In the genomic region with DNA sequence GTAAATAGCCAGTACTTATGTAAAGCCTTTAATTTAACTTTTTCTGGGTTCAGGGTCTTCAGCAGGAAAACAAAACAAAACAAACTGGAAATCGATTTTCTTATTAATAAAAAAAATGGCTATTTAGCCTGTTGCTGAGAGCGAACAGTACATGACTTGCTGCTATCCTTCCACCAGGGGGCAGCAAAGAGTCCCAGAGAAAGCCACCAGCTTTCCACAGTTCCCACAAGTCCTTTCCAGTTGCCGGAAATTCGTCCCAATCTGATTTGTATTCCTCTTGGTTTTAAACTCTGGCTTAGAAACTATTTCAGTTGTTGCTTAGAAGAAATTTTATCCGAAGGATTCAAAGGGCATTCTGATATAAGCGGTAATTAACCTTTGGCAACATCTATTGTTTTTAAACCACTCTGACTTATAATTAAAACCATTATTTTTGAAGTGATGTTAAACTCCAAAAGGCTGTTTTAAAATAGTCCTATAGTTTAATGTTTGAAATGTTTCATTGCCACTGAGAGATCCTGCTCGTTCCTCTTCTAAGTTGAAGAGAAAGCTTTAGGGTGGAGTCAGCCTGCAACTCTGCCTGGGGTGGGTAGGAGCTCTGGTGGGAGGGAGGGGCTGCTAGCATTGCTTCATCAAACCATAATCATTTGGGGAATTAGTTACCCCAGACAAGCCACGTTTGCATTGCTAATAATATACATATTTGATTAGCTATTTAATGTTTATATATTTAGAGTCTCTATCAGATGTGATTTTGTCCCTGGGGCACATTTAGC, we compare ENCODE assay signal across 8 mouse cellular contexts. TPM values are rescaled to one million over a fixed set of nuclear protein-coding genes. Genes with fewer than 3 reads are reported as not detected.
DNase-seq lines count a peak whose midpoint lies in the region; ATAC-seq and TF ChIP-seq lines count a peak whose summit lies in the region.

No protein-coding gene starts in this region.

- 20% methylated on average over 8 of the region's 8 CpGs for whole genome bisulfite sequencing in forebrain, embryonic 10.5 days

- H3K36me3 ChIP-seq in G1E (replicated peaks): no peaks in the 10 kb centered on the region
- H3K36me3 ChIP-seq in forebrain, embryonic 10.5 days (replicated peaks): no peaks in the 10 kb centered on the region

- TF ChIP-seq CTCF in G1E (IDR thresholded peaks at IDR 0.05; ENCODE audit: low read depth, low read length): peak; percentile 83

- peaks cover 4% of the 10 kb centered on the region; the same call in 1 of the 2 replicates for H3K27me3 ChIP-seq in G1E (ENCODE audit: insufficient read depth, low read length)
- no peaks in the 10 kb centered on the region for H3K27me3 ChIP-seq in forebrain, embryonic 10.5 days (ENCODE audit: poor library complexity, severe bottlenecking)

- DNase-seq in G1E (ENCODE audit: low spot score): peak; percentile 58
- DNase-seq in c-Kit-negative CD71-positive TER-119-positive erythroid progenitor cells, embryonic 14.5 days (ENCODE audit: low read depth, low spot score): peak; percentile 54
- peak; percentile 80 for DNase-seq in forebrain, embryonic 10.5 days (ENCODE audit: extremely low spot score, low spot score)
- peak; percentile 75 to 85 for DNase-seq in heart, postnatal 14 days
- DNase-seq in layer of hippocampus, adult 11-12 months (ENCODE audit: low spot score): peak; percentile 78
- peak; percentile 65 to 78 for DNase-seq in lung, adult 18-20 months
- peak; percentile 74 for DNase-seq in urinary bladder, postnatal 25 days (ENCODE audit: low spot score)

- H3K4me1 ChIP-seq in G1E (ENCODE audit: insufficient read depth, low read depth, low read length): peaks cover 38% of the 10 kb centered on the region
- peaks cover 10% of the 10 kb centered on the region for H3K4me1 ChIP-seq in forebrain, embryonic 10.5 days

- no peak overlapping the region for H3K27ac ChIP-seq in forebrain, embryonic 10.5 days

- intact Hi-C loops in heart, postnatal 14 days (cut with DNase I): loop anchor here (1.0 kb wide), 1 partner anchor 67 kb away; no protein-coding TSS in a partner anchor

- no peak overlapping the region for H3K4me3 ChIP-seq in G1E (ENCODE audit: low read depth, low read length)
- H3K4me3 ChIP-seq in forebrain, embryonic 10.5 days: peak overlapping the region; percentile 24

- no peaks in the 10 kb centered on the region for H3K9me3 ChIP-seq in G1E (replicated peaks)
- no peaks in the 10 kb centered on the region for H3K9me3 ChIP-seq in forebrain, embryonic 10.5 days

- ATAC-seq in G1E (ENCODE audit: extremely low read depth, insufficient number of reproducible peaks, low FRiP score, poor library complexity, severe bottlenecking): peak; percentile 70
- peak; percentile 51; the same call in 1 of the 2 replicates for ATAC-seq in neutrophil, adult 5-6 weeks (ENCODE audit: extremely low read depth, insufficient number of reproducible peaks, low FRiP score, poor library complexity, severe bottlenecking)

RNA-seq across cellular contexts. Expression of a gene that starts 7.1 kb away (rescaled TPM):
- not detected in 2 replicates for total RNA-seq in G1E (2014; fragmentation: Nextera tagmentation)
- not detected in 2 replicates for total RNA-seq in G1E (2017)
- not detected in 2 replicates for polyA plus RNA-seq in G1E (2012)
- not detected in 2 replicates for polyA plus RNA-seq in forebrain, embryonic 10.5 days (2016; fragmentation: Nextera tagmentation; extraction: Ambion mirVana)
- not detected for total RNA-seq in heart, postnatal 14 days (2021)
- not detected in 2 replicates for total RNA-seq in neutrophil, adult 5-6 weeks (2017)

RNA-seq across cellular contexts. Expression of a gene that starts 9.0 kb away (rescaled TPM):
- total RNA-seq in G1E (2014; fragmentation: Nextera tagmentation): not detected in 2 replicates
- not detected in 2 replicates for total RNA-seq in G1E (2017)
- not detected in 2 replicates for polyA plus RNA-seq in G1E (2012)
- polyA plus RNA-seq in forebrain, embryonic 10.5 days (2016; fragmentation: Nextera tagmentation; extraction: Ambion mirVana): not detected in 2 replicates
- not detected for total RNA-seq in heart, postnatal 14 days (2021)
- total RNA-seq in neutrophil, adult 5-6 weeks (2017): not detected in 2 replicates

RNA-seq across cellular contexts. Expression of a gene that starts 10.8 kb away (rescaled TPM):
- 1.1 TPM in 1 of 2 replicates, not detected in the other for total RNA-seq in G1E (2014; fragmentation: Nextera tagmentation)
- total RNA-seq in G1E (2017): 0.05 and 0.06 TPM in 2 replicates
- polyA plus RNA-seq in G1E (2012): 0.07 TPM in 1 of 2 replicates, not detected in the other
- polyA plus RNA-seq in forebrain, embryonic 10.5 days (2016; fragmentation: Nextera tagmentation; extraction: Ambion mirVana): 0.14 and 0.25 TPM in 2 replicates
- total RNA-seq in heart, postnatal 14 days (2021): not detected
- total RNA-seq in neutrophil, adult 5-6 weeks (2017): not detected in 2 replicates

RNA-seq across cellular contexts. Expression of a gene that starts 30.1 kb away (rescaled TPM):
- not detected in 2 replicates for total RNA-seq in G1E (2014; fragmentation: Nextera tagmentation)
- not detected in 2 replicates for total RNA-seq in G1E (2017)
- polyA plus RNA-seq in G1E (2012): not detected in 2 replicates
- not detected in 2 replicates for polyA plus RNA-seq in forebrain, embryonic 10.5 days (2016; fragmentation: Nextera tagmentation; extraction: Ambion mirVana)
- total RNA-seq in heart, postnatal 14 days (2021): not detected
- not detected in 2 replicates for total RNA-seq in neutrophil, adult 5-6 weeks (2017)

RNA-seq across cellular contexts. Expression of a gene that starts 38.7 kb away (rescaled TPM):
- total RNA-seq in G1E (2014; fragmentation: Nextera tagmentation) (not detected in 2 replicates), G1E (2017) (not detected in 2 replicates)
- polyA plus RNA-seq in G1E (2012): not detected in 2 replicates
- polyA plus RNA-seq in forebrain, embryonic 10.5 days (2016; fragmentation: Nextera tagmentation; extraction: Ambion mirVana): 0.37 and 0.64 TPM in 2 replicates
- not detected for total RNA-seq in heart, postnatal 14 days (2021)
- total RNA-seq in neutrophil, adult 5-6 weeks (2017): not detected in 2 replicates
